Mouse (Mus musculus) bone marrow macrophage, adult 2 months (primary cell): ENCODE data around the gene Ccdc103. TPM values are rescaled to one million over a fixed set of nuclear protein-coding genes. Genes with fewer than 3 reads are reported as not detected.

Experiments
- H3K27ac ChIP-seq: 2 replicates; pipeline ENCODE4 v1.5.1; 2012; ENCODE audit warnings: low read depth, low read length; ENCODE audit not compliant: insufficient read depth
- H3K4me1 ChIP-seq: 2 replicates; pipeline ENCODE4 v1.6.1; 2012; ENCODE audit warnings: low read length; ENCODE audit not compliant: control insufficient read depth, insufficient read depth
- H3K4me3 ChIP-seq: 2 replicates; pipeline ENCODE4 v1.5.1; 2012; ENCODE audit warnings: mild to moderate bottlenecking, low read length, moderate library complexity; ENCODE audit not compliant: insufficient read depth
- CTCF ChIP-seq: IDR thresholded peaks from 2 replicates; pipeline ENCODE4 v1.5.1; 2012; ENCODE audit warnings: low read depth, mild to moderate bottlenecking, low read length, moderate library complexity
- POLR2A ChIP-seq: IDR thresholded peaks from 2 replicates; pipeline ENCODE4 v1.6.1; 2012; ENCODE audit warnings: mild to moderate bottlenecking, low read depth, low read length, borderline replicate concordance
- polyA plus RNA-seq: library from polyadenylated mRNA; stranded (reverse); fragments of >200 nt; gene quantifications from 2 replicates; pipeline ENCODE4 v1.2.4, GENCODE M21; 2012; ENCODE audit not compliant: missing spikeins, insufficient read depth, insufficient read length

Gene Ccdc103
- polyA plus RNA-seq, 1 experiment = not detected

- H3K27ac ChIP-seq = no peak overlapping the region
- TF ChIP-seq CTCF (no peak), POLR2A (no peak)
- no peak overlapping the region for H3K4me3 ChIP-seq
- H3K4me1 ChIP-seq = no peaks in the 10 kb centered on the region
Observed at GRCm38 (mm10) chr11:102902107-102902506, 21.1 kb downstream of the Ccdc103 start.

GRCm38 (mm10) chr11:102903654-102904053 lies 22.6 kb downstream of the Ccdc103 start:
- no peak overlapping the region for H3K27ac ChIP-seq
- no peak for TF ChIP-seq CTCF
- no peak for TF ChIP-seq POLR2A
- H3K4me3 ChIP-seq = no peak overlapping the region
- no peaks in the 10 kb centered on the region for H3K4me1 ChIP-seq

GRCm38 (mm10) chr11:102911376-102911775 lies 30.4 kb downstream of the Ccdc103 start:
- no peak for TF ChIP-seq CTCF
- TF ChIP-seq POLR2A = no peak
- no peak overlapping the region for H3K4me3 ChIP-seq
- H3K4me1 ChIP-seq = no peaks in the 10 kb centered on the region
- H3K27ac ChIP-seq = no peak overlapping the region

- H3K27ac ChIP-seq = no peak overlapping the region
- TF ChIP-seq CTCF = no peak
- TF ChIP-seq POLR2A = no peak
- 0 out of 2 replicates have a peak, but pooled peaks cover 2% of the 10 kb centered on the region for H3K4me1 ChIP-seq
- no peak overlapping the region for H3K4me3 ChIP-seq
Observed at GRCm38 (mm10) chr11:102915380-102915779, 34.4 kb downstream of the Ccdc103 start.

- Histone ChIP-seq H3K27ac (no peak overlapping the region), H3K4me3 (no peak overlapping the region), H3K4me1 (peaks cover 21% of the 10 kb centered on the region)
- TF ChIP-seq POLR2A (no peak), CTCF (no peak)
Observed at GRCm38 (mm10) chr11:102918077-102918476, 37.1 kb downstream of the Ccdc103 start.

- H3K27ac ChIP-seq = no peak overlapping the region
- peaks cover 22% of the 10 kb centered on the region for H3K4me1 ChIP-seq
- no peak for TF ChIP-seq POLR2A
- TF ChIP-seq CTCF = no peak
- H3K4me3 ChIP-seq = no peak overlapping the region
Observed at GRCm38 (mm10) chr11:102921491-102921890, 40.5 kb downstream of the Ccdc103 start.

- Histone ChIP-seq H3K4me1 (peaks cover 20% of the 10 kb centered on the region), H3K27ac (peak within 1 kb of the TSS; percentile 60), H3K4me3 (peak within 1 kb of the TSS; percentile 90)
- TF ChIP-seq CTCF (no peak), POLR2A (no peak)
Observed at GRCm38 (mm10) chr11:102924557-102925350, 43.8 kb downstream of the Ccdc103 start, which contains the start of gene Kif18b. Gene Kif18b, minus strand, starts transcription at chr11:102925124.

GRCm38 (mm10) chr11:102925351-102925717 lies 44.3 kb downstream of the Ccdc103 start:
- Histone ChIP-seq H3K4me1 (peaks cover 20% of the 10 kb centered on the region), H3K27ac (peak overlapping the region; percentile 60), H3K4me3 (peak overlapping the region; percentile 90)
- TF ChIP-seq POLR2A = no peak
- TF ChIP-seq CTCF = no peak

- H3K4me1 ChIP-seq = no peaks in the 10 kb centered on the region
- no peak for TF ChIP-seq CTCF
- no peak for TF ChIP-seq POLR2A
- H3K27ac ChIP-seq = no peak overlapping the region
- H3K4me3 ChIP-seq = no peak overlapping the region
Observed at GRCm38 (mm10) chr11:102930672-102931071, 49.7 kb downstream of the Ccdc103 start.

Other genes with a start within 250 kb of the Ccdc103 start
- not detected in 2 replicates for gene Meioc, start 217.5 kb upstream of the Ccdc103 start, polyA plus RNA-seq
- gene Ccdc43, start 183.4 kb upstream of the Ccdc103 start, polyA plus RNA-seq = 28.9 and 30.5 TPM in 2 replicates
- gene Adam11, start 119.8 kb upstream of the Ccdc103 start, polyA plus RNA-seq = not detected in 2 replicates
- gene Gjc1, start 61.5 kb upstream of the Ccdc103 start, polyA plus RNA-seq = not detected in 2 replicates
- gene Higd1b, start 45.4 kb upstream of the Ccdc103 start, polyA plus RNA-seq = not detected in 2 replicates
- 40.2 and 57.1 TPM in 2 replicates for gene Eftud2, start 219 bp upstream of the Ccdc103 start, polyA plus RNA-seq
- not detected in 2 replicates for gene Fam187a, start 4.0 kb downstream of the Ccdc103 start, polyA plus RNA-seq
- gene Gfap, start 19.7 kb downstream of the Ccdc103 start, polyA plus RNA-seq = not detected in 2 replicates
- 10.9 and 11.9 TPM in 2 replicates for gene Kif18b, start 43.9 kb downstream of the Ccdc103 start, polyA plus RNA-seq
- not detected in 2 replicates for gene C1ql1, start 65.5 kb downstream of the Ccdc103 start, polyA plus RNA-seq
- 69.2 and 82.6 TPM in 2 replicates for gene Nmt1, start 147.0 kb downstream of the Ccdc103 start, polyA plus RNA-seq
- 40.9 and 43.2 TPM in 2 replicates for gene Dcakd, start 147.1 kb downstream of the Ccdc103 start, polyA plus RNA-seq
- gene Plcd3, start 220.5 kb downstream of the Ccdc103 start, polyA plus RNA-seq = 1.7 and 2.3 TPM in 2 replicates
- gene Acbd4, start 220.5 kb downstream of the Ccdc103 start, polyA plus RNA-seq = 27.4 and 30.4 TPM in 2 replicates
- gene Hexim1, start 235.0 kb downstream of the Ccdc103 start, polyA plus RNA-seq = 43.7 and 44.3 TPM in 2 replicates